Mouse (Mus musculus) hindbrain, embryonic 15.5 days (tissue): ENCODE results near the gene Stk36. TPM values are rescaled to one million over a fixed set of nuclear protein-coding genes. Genes with fewer than 3 reads are reported as not detected.
A peak's percentile ranks its signal among the peaks of the same experiment; 100 is the strongest.

Experiments
- ATAC-seq: fragments of 200-750 bp; cut with Nextera tagmentation; 2 replicates; pipeline ENCODE4 v1.8.0; 2017; ENCODE audit warnings: low read depth, moderate number of reproducible peaks, moderate TSS enrichment; ENCODE audit not compliant: low FRiP score
- H3K27ac ChIP-seq: fragments of 300-500 bp; sonication (generic); replicated peaks from 2 replicates; pipeline ENCODE4 v1.5.1; 2015; ENCODE audit warnings: mild to moderate bottlenecking, inconsistent platforms
- H3K27me3 ChIP-seq: fragments of 300-500 bp; sonication (generic); 2 replicates; pipeline ENCODE4 v1.6.1; 2015; ENCODE audit warnings: control low read depth, inconsistent platforms
- H3K36me3 ChIP-seq: fragments of 300-500 bp; sonication (generic); 2 replicates; pipeline ENCODE4 v1.6.1; 2015; ENCODE audit warnings: control low read depth, inconsistent platforms
- H3K4me1 ChIP-seq: fragments of 300-500 bp; sonication (generic); replicated peaks from 2 replicates; pipeline ENCODE4 v1.6.1; 2015; ENCODE audit warnings: control low read depth, inconsistent platforms
- H3K4me2 ChIP-seq: fragments of 300-500 bp; sonication (generic); 2 replicates; pipeline ENCODE4 v1.6.1; 2015; ENCODE audit warnings: moderate library complexity, mild to moderate bottlenecking, inconsistent platforms
- H3K4me3 ChIP-seq: fragments of 300-500 bp; sonication (generic); 2 replicates; pipeline ENCODE4 v1.5.1; 2015; ENCODE audit warnings: mild to moderate bottlenecking, inconsistent platforms
- H3K9ac ChIP-seq: fragments of 300-500 bp; sonication (generic); 2 replicates; pipeline ENCODE4 v1.6.1; 2015; ENCODE audit warnings: inconsistent platforms
- H3K9me3 ChIP-seq: fragments of 300-500 bp; sonication (generic); 2 replicates; pipeline ENCODE4 v1.6.1; 2016; ENCODE audit warnings: control low read depth, inconsistent platforms
- WGBS: fragments of 180-500 bp; shearing (Covaris S2); methylation state at CpG from one replicate; pipeline ENCODE4 v1.1.7; 2015; 5-methylcytosine and 5-hydroxymethylcytosine counted together
- polyA plus RNA-seq: library from polyadenylated mRNA; unstranded; fragments of >200 nt; fragmentation: Nextera tagmentation; extraction: Ambion mirVana; gene quantifications from 2 replicates; pipeline ENCODE4 v1.2.1, GENCODE M21; 2015

Gene Stk36
- polyA plus RNA-seq: 18.6 and 19.8 TPM in 2 replicates

DNA sequence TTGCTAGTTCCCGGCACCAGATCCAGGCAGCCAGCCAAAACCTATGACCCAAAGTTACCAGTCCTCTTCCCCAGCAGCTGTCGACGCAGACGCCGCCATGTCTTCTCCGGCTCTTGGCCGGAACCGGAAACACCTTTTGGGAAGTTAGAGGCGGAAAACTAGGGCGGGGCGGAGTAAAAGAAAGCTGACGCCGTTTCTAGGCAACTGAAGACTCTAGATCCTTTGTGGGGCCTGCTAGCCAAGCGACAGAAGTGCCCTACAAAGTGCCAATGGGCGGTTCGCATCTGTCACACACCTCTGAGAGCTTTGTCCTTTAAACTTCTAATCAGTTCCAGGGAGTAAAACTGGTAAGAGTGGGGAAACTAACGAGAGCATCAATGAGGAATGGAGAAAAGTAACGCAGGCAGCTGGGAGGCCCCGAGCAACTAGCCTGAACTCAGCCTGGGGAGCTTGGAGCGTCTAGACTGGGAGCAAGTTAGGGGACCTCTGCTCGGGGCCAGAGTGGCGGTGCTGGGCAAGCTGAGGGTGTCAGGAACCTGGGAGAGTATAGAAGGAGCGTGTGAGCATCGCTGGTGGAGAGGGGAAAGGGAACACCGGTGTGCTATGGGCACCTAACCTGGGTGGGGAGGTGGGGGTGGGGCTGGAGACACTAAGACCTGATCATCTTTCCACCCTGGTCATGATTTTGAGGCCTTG, at the start of gene Stk36, which contains the start of gene Rnf25:
Stk36 (plus strand) TSS at position 179 of the 696 bp plus-strand sequence.
Rnf25 (minus strand) TSS at position 131 of the 696 bp plus-strand sequence.
- no peaks in the 10 kb centered on the region for H3K9me3 ChIP-seq
- H3K4me2 ChIP-seq: peak within 1 kb of the TSS; percentile 92
- peaks cover 15% of the 10 kb centered on the region for H3K4me1 ChIP-seq
- 8% methylated on average over 25 of the region's 25 CpGs for WGBS
- peak within 1 kb of the TSS; percentile 77 for H3K9ac ChIP-seq
- peak; percentile 90 for ATAC-seq
- H3K36me3 ChIP-seq: peaks cover 24% of the 10 kb centered on the region
- H3K27me3 ChIP-seq: no peaks in the 10 kb centered on the region
- peak within 1 kb of the TSS; percentile 76 for H3K4me3 ChIP-seq
- H3K27ac ChIP-seq: peak within 1 kb of the TSS; percentile 73

DNA sequence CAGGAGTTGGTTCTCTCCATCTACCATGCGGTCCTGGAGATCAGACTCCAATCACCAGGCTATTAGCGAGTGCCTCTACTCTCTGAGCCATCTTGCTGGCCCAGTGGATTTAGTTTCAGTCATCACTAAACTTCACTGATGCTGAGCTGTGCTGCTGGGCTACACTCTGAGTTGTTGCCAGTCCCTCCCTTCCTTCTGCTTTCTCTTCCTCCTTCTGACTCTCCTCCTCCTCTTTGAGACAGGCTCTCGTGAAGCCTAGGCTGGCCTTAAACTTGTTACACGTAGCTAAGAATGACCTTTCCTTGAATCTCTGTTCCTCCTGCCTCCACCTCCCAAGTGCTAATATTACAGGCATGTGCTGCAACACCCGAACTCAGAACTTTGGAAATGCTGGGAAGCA, 42.2 kb upstream of the Stk36 start:
- no peak overlapping the region for H3K27ac ChIP-seq
- peaks cover 10% of the 10 kb centered on the region for H3K36me3 ChIP-seq
- H3K4me3 ChIP-seq: no peak overlapping the region
- H3K9ac ChIP-seq: no peak overlapping the region
- ATAC-seq: no peak
- H3K4me1 ChIP-seq: no peaks in the 10 kb centered on the region
- WGBS: 90% methylated on average over 5 of the region's 5 CpGs
- no peaks in the 10 kb centered on the region for H3K27me3 ChIP-seq
- no peak overlapping the region for H3K4me2 ChIP-seq
- H3K9me3 ChIP-seq: no peaks in the 10 kb centered on the region

DNA sequence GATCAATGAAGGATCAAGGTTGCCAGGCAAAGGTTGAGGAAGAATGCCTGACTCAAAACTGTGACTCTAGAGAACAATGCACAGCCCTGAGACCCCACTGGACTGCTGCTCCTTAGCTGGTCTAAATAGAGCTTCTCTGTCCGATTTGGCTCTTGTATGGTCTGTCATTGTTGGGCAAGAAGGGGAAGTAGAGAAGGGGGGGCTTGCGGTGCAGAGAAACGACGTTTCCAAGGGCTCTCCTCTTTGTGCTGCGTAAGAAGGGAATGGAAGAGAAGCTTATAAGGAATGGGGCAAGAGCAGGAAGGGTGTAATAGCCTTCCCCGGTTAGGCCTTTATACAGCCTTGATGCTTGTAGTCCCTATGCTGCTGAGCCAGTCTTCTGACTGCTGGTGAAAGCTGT, 35.4 kb upstream of the Stk36 start:
- no peak overlapping the region for H3K9ac ChIP-seq
- H3K27me3 ChIP-seq: no peaks in the 10 kb centered on the region
- no peak for ATAC-seq
- no peak overlapping the region for H3K4me2 ChIP-seq
- no peak overlapping the region for H3K27ac ChIP-seq
- H3K36me3 ChIP-seq: peaks cover 71% of the 10 kb centered on the region
- 66% methylated on average over 6 of the region's 6 CpGs for WGBS
- no peaks in the 10 kb centered on the region for H3K4me1 ChIP-seq
- H3K9me3 ChIP-seq: no peaks in the 10 kb centered on the region
- H3K4me3 ChIP-seq: no peak overlapping the region

DNA sequence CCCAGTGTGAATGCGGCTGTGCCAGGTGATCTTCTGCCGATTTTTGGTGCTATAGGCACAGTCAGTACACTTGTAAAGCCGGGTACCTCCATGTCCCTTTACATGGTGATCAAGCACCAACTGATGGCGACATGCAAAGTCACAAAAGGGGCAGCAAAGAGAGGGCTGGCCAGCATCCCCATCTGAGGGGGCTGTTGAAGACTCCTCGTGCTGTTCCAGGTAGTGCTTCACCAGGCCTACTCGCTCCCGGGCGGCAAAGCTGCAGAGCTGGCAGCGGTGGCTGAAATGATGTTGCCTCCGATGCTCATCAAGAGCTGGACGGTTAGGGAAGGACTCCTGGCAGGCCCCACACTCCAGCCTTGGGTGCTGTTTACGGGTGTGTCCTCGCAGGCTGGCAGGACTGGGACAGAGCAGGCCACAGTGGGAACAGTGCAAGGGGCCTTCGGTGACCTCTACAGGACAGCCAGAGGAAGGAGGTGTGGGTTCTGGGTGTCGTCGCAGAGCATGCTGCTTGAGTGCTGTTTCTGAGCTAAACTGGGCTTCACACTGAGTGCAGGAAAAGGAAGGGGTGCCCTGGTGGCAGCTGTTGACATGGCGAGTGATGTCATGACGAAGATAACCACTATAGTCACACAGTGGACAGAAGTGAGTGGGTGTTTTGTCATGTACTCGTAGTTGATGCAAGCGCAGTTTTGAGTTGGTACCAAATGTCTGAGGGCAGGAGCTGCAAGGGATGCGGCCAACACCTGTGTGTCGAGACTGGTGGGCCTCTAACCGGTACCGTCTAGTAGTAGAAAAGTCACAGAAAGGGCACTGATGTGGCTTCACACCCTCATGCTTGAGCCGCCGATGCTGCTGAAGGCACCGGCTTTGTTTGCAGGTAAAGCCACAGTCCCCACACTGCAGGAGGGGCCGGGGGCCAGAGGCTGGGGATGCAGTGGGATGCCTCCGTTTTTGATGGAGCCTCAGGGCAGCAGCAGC, 31.2 kb upstream of the Stk36 start:
- ATAC-seq: no peak
- Histone ChIP-seq H3K9me3 (no peaks in the 10 kb centered on the region), H3K9ac (no peak overlapping the region), H3K4me1 (no peaks in the 10 kb centered on the region), H3K4me2 (no peak overlapping the region), H3K27ac (no peak overlapping the region), H3K36me3 (peaks cover 83% of the 10 kb centered on the region), H3K27me3 (no peaks in the 10 kb centered on the region), H3K4me3 (no peak overlapping the region)
- WGBS: 94% methylated on average over 29 of the region's 29 CpGs

DNA sequence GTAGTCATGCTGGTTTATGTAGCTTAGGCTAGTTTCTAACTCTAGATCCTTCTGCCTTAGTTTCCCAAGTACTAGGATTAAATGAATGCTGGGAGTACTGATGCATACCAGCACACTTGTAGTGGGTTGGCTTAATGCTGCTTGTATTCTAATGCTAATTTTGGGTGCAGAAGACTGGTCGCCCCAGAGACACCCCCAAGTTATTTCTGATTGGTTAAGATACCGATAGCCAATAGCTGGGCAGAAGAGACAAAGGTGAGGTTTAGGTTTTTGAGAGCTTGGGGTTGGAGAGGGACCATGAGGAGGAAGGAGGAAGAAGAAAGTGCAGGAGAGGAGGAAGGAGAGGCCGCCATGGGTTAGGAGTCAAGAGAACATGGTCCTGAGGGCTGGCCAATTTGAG, 18.6 kb upstream of the Stk36 start:
- H3K4me1 ChIP-seq: peaks cover 27% of the 10 kb centered on the region
- no peak overlapping the region for H3K27ac ChIP-seq
- no peaks in the 10 kb centered on the region for H3K9me3 ChIP-seq
- no peak for ATAC-seq
- WGBS: 77% methylated on average over 3 of the region's 3 CpGs
- peaks cover 29% of the 10 kb centered on the region for H3K36me3 ChIP-seq
- H3K27me3 ChIP-seq: no peaks in the 10 kb centered on the region
- no peak overlapping the region for H3K9ac ChIP-seq
- no peak overlapping the region for H3K4me2 ChIP-seq
- no peak overlapping the region for H3K4me3 ChIP-seq

DNA sequence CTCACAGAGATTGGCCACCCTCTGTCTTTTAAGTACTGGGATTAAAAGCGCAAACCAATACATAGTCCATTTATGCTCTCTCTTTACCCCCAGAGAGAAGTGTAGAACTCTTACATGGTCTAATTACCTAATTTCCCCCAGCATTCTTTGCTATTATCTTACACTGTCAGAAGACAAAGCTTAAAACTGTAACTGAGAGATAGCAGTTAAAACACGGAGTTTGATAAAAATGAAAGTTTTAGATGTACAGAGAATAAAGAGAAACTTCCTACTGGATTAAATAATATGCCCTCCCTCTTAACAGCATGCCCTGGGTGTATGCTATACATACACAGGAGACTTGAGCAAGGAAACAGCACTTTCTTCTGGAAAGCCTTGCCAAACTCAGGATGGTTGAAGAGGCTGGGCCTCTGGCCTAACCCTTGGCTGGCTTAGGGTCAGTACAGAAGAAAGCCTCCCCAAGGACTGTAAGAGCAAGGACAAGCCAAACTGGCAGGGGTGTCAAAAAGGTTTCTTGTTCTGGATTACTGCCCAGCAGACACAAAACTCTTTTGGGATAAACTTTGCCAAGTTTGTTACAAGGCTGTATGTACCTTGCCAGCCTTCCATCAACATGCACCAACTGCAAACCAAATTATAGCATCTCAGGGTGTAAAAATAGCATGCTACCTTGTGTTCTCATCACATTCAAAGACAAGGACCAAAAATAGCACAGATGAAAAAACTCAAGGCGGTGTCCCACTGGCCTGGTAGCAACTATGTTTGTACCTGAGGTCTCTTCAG, 16.4 kb upstream of the Stk36 start:
- 95% methylated on average over 3 of the region's 3 CpGs for WGBS
- H3K27ac ChIP-seq: no peak overlapping the region
- peaks cover 11% of the 10 kb centered on the region for H3K36me3 ChIP-seq
- H3K4me1 ChIP-seq: peaks cover 38% of the 10 kb centered on the region
- H3K27me3 ChIP-seq: no peaks in the 10 kb centered on the region
- no peak overlapping the region for H3K4me2 ChIP-seq
- H3K9ac ChIP-seq: no peak overlapping the region
- no peak for ATAC-seq
- no peaks in the 10 kb centered on the region for H3K9me3 ChIP-seq
- H3K4me3 ChIP-seq: no peak overlapping the region

DNA sequence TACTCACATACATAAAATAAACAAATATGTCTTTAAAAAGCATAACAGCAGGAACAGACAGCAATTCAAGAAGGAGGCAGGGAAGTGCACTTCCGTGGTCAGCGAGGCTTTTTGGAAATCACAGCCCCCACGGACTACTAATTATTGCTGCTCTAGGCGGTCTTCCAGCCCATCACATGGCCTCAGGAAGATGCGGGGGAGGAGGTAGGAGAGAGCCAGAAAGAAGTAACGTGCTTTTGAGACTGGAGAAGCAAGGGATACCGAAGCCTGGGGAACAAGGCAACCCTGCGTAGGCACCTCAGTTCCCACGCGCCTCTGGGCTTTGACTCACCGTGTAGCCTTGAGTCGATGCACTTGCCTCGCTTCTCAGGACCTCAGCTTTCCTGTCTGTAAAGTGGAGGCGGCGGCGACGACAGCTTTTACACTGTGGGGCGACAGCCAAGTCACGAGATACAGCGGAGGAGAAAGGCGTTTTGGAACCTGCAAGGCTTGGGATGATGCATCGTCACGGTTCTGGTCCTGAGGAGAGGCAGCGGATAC, 13.9 kb upstream of the Stk36 start:
- Histone ChIP-seq H3K9me3 (no peaks in the 10 kb centered on the region), H3K4me2 (peak overlapping the region; percentile 75), H3K27me3 (no peaks in the 10 kb centered on the region), H3K4me3 (peak overlapping the region; percentile 94), H3K4me1 (peaks cover 38% of the 10 kb centered on the region), H3K36me3 (peaks cover 30% of the 10 kb centered on the region), H3K27ac (peak overlapping the region; percentile 90), H3K9ac (peak overlapping the region; percentile 80)
- under 1% methylated on average over 24 of the region's 24 CpGs for WGBS
- no peak for ATAC-seq

DNA sequence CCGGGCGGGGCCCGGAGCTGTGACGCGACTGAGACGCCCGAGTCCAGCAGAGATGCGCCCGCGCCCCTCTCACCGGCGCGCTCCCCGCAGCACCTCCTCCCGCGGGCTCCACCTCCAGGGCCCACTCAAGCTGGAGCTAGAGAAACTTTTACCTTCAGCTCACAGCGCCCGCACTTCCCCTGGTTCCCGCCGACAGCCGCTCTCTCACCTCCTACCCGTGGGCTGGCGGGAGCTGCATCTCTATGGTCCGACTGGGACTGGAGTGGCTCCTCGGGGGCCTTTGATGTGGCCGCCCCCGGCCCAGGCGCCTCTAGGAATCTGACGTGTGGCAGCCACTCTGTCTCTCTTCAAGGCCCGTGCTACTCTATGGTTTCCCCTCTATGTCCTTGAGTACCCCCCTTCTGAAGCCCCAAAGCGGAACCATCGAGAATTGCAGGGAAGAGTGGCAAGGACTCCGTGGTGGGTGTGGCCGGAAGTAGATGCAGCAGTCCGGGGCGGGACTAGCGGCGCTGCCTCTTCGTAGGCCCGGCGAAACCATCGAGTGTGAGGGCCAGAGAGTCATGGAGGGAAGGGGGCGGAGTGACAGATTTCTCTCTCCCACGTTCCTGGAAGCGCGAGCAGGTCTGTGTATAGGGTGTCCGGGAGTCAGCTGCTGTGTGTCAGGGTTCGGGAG, 13.3 kb upstream of the Stk36 start, which contains the start of the genes Zfp142 and Bcs1l:
Zfp142 (minus strand) TSS at position 474 of the 673 bp plus-strand sequence.
Bcs1l (plus strand) TSS at position 517 of the 673 bp plus-strand sequence.
- H3K9me3 ChIP-seq: no peaks in the 10 kb centered on the region

DNA sequence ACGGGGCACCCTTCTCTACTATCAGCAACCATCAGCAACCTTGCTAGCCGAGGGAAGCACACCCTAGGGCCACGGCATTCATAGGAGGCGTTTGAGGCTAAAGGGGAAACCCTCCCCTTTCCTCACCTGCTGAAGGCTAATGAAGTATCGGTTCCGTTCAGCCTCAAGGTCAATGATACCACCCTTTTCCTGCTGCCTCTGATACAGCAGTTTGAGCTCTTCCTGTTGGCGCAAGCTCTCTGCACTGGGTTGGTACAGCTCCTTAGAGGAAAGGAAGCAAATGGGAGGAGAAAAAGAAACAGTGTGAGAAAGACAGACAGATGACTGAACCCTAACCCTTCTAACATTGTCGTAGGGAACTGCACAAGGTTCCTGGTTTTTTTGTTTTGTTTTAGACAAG, 6.8 kb upstream of the Stk36 start:
- Histone ChIP-seq H3K4me3 (no peak overlapping the region), H3K27me3 (no peaks in the 10 kb centered on the region), H3K9me3 (no peaks in the 10 kb centered on the region), H3K27ac (no peak overlapping the region), H3K4me1 (peaks cover 2% of the 10 kb centered on the region), H3K4me2 (no peak overlapping the region), H3K36me3 (peaks cover 65% of the 10 kb centered on the region), H3K9ac (no peak overlapping the region)
- 91% methylated on average over 8 of the region's 8 CpGs for WGBS
- no peak for ATAC-seq

More for the DNA sequence above, 13.3 kb upstream of the Stk36 start, which contains the start of the genes Zfp142 and Bcs1l:
- under 1% methylated on average over 48 of the region's 48 CpGs for WGBS
- peak within 1 kb of the TSS; percentile 90 for H3K27ac ChIP-seq
- H3K4me1 ChIP-seq: peaks cover 38% of the 10 kb centered on the region
- H3K27me3 ChIP-seq: no peaks in the 10 kb centered on the region
- peaks cover 31% of the 10 kb centered on the region for H3K36me3 ChIP-seq
- peak within 1 kb of the TSS; percentile 94 for H3K4me3 ChIP-seq
- peak; percentile 99 for ATAC-seq
- peak within 1 kb of the TSS; percentile 80 for H3K9ac ChIP-seq
- H3K4me2 ChIP-seq: peak within 1 kb of the TSS; percentile 75

DNA sequence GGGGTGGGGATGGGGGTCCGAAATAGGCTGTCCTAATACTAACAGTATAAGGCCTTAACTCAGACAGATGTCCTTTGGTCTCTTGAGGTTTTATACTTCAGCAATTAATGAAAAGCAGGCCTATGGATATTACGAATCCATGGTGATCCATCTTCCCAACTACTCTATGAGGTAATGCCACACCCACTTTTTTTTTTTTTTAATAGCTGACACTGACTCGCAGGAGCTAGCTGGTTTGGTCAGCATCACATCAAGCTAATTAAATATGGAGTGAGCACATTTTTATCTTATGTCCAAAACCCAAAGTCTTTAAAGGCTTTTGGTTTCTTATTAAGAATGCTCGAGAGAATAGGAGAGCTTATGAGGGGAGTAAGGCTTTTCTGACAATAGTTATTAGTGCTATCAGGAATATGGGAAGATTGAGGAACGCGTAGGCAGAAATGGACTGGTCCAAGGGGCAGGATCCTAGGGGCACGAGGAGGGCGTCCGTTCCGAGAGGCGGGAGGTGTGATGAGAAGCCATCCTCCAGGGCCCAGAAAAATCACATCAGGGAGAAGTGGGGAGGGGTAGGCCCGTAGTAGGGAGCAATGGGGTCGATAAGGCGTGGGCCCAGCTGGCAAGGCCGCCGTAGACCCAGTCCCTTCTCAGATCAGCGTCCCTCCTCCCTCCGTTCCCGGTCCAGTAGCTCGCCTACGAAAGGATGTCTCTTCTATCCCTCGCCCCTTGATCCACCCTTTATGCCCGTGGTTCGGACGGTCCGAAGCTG, 561 bp upstream of the Stk36 start:
- H3K9ac ChIP-seq: peak overlapping the region; percentile 77
- ATAC-seq: peak; percentile 78
- H3K4me1 ChIP-seq: peaks cover 15% of the 10 kb centered on the region
- peak overlapping the region; percentile 76 for H3K4me3 ChIP-seq
- H3K4me2 ChIP-seq: peak overlapping the region; percentile 92
- H3K9me3 ChIP-seq: no peaks in the 10 kb centered on the region
- WGBS: 9% methylated on average over 26 of the region's 26 CpGs
- H3K27me3 ChIP-seq: no peaks in the 10 kb centered on the region
- H3K36me3 ChIP-seq: peaks cover 26% of the 10 kb centered on the region
- peak overlapping the region; percentile 73 for H3K27ac ChIP-seq
